Comparison of ENCODE assay signal across 19 mouse cellular contexts in the genomic region with DNA sequence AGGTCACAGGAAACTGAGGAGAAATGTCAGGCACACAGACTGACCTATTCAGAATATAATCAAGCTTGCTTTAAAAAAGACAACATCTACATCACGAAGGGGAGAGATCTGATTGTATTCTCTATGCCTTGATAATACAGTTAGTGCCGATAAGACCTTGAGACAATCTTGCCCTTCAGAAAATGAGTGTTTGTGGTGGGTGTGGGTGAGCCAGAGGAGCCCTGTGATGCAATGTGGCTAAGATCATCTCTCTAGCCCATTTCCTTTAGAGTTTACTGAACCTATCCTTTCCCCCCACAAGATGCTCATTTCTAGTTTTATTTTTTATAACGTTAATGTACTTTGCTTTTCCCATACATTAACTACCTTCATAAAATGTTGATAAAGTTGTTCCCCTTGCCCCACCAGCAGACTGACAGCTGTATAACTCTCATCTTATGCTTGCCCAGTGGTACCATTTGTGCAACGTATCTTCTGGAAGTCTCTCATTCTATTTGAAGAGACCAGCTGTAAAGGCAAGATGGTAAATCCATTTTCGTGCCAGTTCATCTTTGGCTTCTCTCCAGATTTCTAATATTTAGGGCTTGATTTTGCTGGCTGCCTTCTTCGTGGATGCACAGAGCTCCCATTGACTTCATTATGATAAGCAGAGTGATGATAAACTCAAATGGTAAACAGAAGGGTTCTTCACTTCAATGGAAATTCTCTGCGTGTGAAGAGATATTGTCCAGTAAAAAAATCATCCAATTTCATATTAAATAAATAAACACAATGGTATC.
DNase-seq lines count a peak whose midpoint lies in the region; ATAC-seq and TF ChIP-seq lines count a peak whose summit lies in the region.
"Had no signal": no experiment of that assay in that cellular context is flagged by ENCODE, and none has a peak within 500 bp of the region (broad histone marks: within the 10 kb centered on the region; RNA-seq: fewer than 3 reads in every experiment).

No protein-coding gene starts in this region.

- ATAC-seq in intestine, embryonic 15.5 days: peak; percentile 40; the same call in 1 of the 2 replicates
- no peak for ATAC-seq in intestine, postnatal 0 days
- peak; percentile 47 for ATAC-seq in CD4-positive, CD25-positive, alpha-beta regulatory T cell, adult 4 months
- ATAC-seq in inflammation-experienced regulatory T-cells, adult 6 months: peak; percentile 42
- ATAC-seq in kidney, embryonic 14.5 days (ENCODE audit: low FRiP score, low TSS enrichment): no peak

- no peak overlapping the region for H3K9ac ChIP-seq in intestine, embryonic 15.5 days
- H3K9ac ChIP-seq in intestine, postnatal 0 days (ENCODE audit: low read depth, low read length): no peak overlapping the region
- no peak overlapping the region for H3K9ac ChIP-seq in kidney, embryonic 14.5 days (ENCODE audit: low read depth, low read length)
- H3K9ac ChIP-seq: heart, embryonic 12.5 days; hindbrain, embryonic 13.5 days; liver, embryonic 14.5 days; midbrain, embryonic 12.5 days; neural tube, embryonic 12.5 days had no signal

- WGBS in intestine, embryonic 15.5 days: 73% methylated on average over 7 of the region's 7 CpGs
- WGBS in intestine, postnatal 0 days: 53% methylated on average over 7 of the region's 7 CpGs
- 86% methylated on average over 7 of the region's 7 CpGs for whole genome bisulfite sequencing in kidney, embryonic 14.5 days

- H3K36me3 ChIP-seq in intestine, embryonic 15.5 days: no peaks in the 10 kb centered on the region
- no peaks in the 10 kb centered on the region for H3K36me3 ChIP-seq in intestine, postnatal 0 days (ENCODE audit: control insufficient read depth, insufficient read depth)
- no peaks in the 10 kb centered on the region for H3K36me3 ChIP-seq in kidney, embryonic 14.5 days (ENCODE audit: control insufficient read depth, insufficient read depth, low read length)
- H3K36me3 ChIP-seq: heart, embryonic 12.5 days; hindbrain, embryonic 13.5 days; midbrain, embryonic 12.5 days; neural tube, embryonic 12.5 days had no signal

- H3K4me1 ChIP-seq in intestine, embryonic 15.5 days (replicated peaks): no peaks in the 10 kb centered on the region
- no peaks in the 10 kb centered on the region for H3K4me1 ChIP-seq in intestine, postnatal 0 days (replicated peaks; ENCODE audit: control insufficient read depth, insufficient read depth, low read length)
- H3K4me1 ChIP-seq in kidney, embryonic 14.5 days (ENCODE audit: control insufficient read depth, insufficient read depth, low read length): no peaks in the 10 kb centered on the region
- H3K4me1 ChIP-seq: heart, embryonic 12.5 days; hindbrain, embryonic 13.5 days; midbrain, embryonic 12.5 days; neural tube, embryonic 12.5 days had no signal

- no peak overlapping the region for H3K4me2 ChIP-seq in intestine, embryonic 15.5 days (replicated peaks)
- H3K4me2 ChIP-seq in intestine, postnatal 0 days (replicated peaks; ENCODE audit: low read depth): no peak overlapping the region
- no peak overlapping the region for H3K4me2 ChIP-seq in kidney, embryonic 14.5 days (replicated peaks; ENCODE audit: low read depth, low read length)
- H3K4me2 ChIP-seq: heart, embryonic 12.5 days; hindbrain, embryonic 13.5 days; midbrain, embryonic 12.5 days; neural tube, embryonic 12.5 days had no signal

- no peaks in the 10 kb centered on the region for H3K27me3 ChIP-seq in intestine, embryonic 15.5 days (replicated peaks)
- no peaks in the 10 kb centered on the region for H3K27me3 ChIP-seq in intestine, postnatal 0 days (replicated peaks; ENCODE audit: control insufficient read depth, insufficient read depth, low read length)
- H3K27me3 ChIP-seq in kidney, embryonic 14.5 days (ENCODE audit: control insufficient read depth, insufficient read depth, low read length): no peaks in the 10 kb centered on the region
- H3K27me3 ChIP-seq: CH12.LX; heart, embryonic 12.5 days; hindbrain, embryonic 13.5 days; midbrain, embryonic 12.5 days; neural tube, embryonic 12.5 days had no signal

- TF ChIP-seq CTCF in intestine, postnatal 0 days (IDR thresholded peaks at IDR 0.05; ENCODE audit: low read depth): no peak

- no peak overlapping the region for H3K27ac ChIP-seq in intestine, embryonic 15.5 days
- H3K27ac ChIP-seq in intestine, postnatal 0 days (ENCODE audit: low read depth, low read length): no peak overlapping the region
- H3K27ac ChIP-seq in kidney, embryonic 14.5 days (ENCODE audit: low read depth, low read length): no peak overlapping the region
- H3K27ac ChIP-seq: hindbrain, embryonic 13.5 days; liver, embryonic 14.5 days; macrophage; midbrain, embryonic 12.5 days; neural tube, embryonic 12.5 days had no signal

- H3K9me3 ChIP-seq in intestine, embryonic 15.5 days: no peaks in the 10 kb centered on the region
- H3K9me3 ChIP-seq in intestine, postnatal 0 days (ENCODE audit: control insufficient read depth): no peaks in the 10 kb centered on the region
- no peaks in the 10 kb centered on the region for H3K9me3 ChIP-seq in kidney, embryonic 14.5 days (ENCODE audit: control insufficient read depth, low read length)
- H3K9me3 ChIP-seq: heart, embryonic 12.5 days; hindbrain, embryonic 13.5 days; midbrain, embryonic 12.5 days; neural tube, embryonic 12.5 days had no signal

- peak; percentile 6 for DNase-seq in CD4-positive helper T cell, adult 2 months (ENCODE audit: low read depth, low spot score)
- DNase-seq in frontal cortex, postnatal 10 days (ENCODE audit: low spot score in 2 of 2): no peak
- DNase-seq: adrenal gland, postnatal 25 days; cerebellum, adult 8-10 months; kidney, adult 2 months; kidney, postnatal 36 days; right cerebral cortex, adult 18-20 months had no signal

- no peak overlapping the region for H3K4me3 ChIP-seq in intestine, embryonic 15.5 days (replicated peaks)
- H3K4me3 ChIP-seq in intestine, postnatal 0 days (ENCODE audit: low read depth, low read length): no peak overlapping the region
- H3K4me3 ChIP-seq in kidney, embryonic 14.5 days (ENCODE audit: low read length): no peak overlapping the region
- H3K4me3 ChIP-seq: heart, embryonic 12.5 days; hindbrain, embryonic 13.5 days; midbrain, embryonic 12.5 days; neural tube, embryonic 12.5 days had no signal

Comparison
In these comparisons a context has a peak if more than half of its experiments do, and no peak if none do; other contexts are left out.
1. ATAC-seq: peak in intestine, embryonic 15.5 days (single experiment), CD4-positive, CD25-positive, alpha-beta regulatory T cell, adult 4 months (single experiment) and inflammation-experienced regulatory T-cells, adult 6 months (single experiment); none in intestine, postnatal 0 days (single experiment) and kidney, embryonic 14.5 days (single experiment).